Mouse (Mus musculus) kidney, embryonic 14.5 days (tissue): ENCODE data around the gene Lcor. TPM values are rescaled to one million over a fixed set of nuclear protein-coding genes. Genes with fewer than 3 reads are reported as not detected.
A peak's percentile ranks its signal among the peaks of the same experiment; 100 is the strongest.

ENCODE experiments used
- ATAC-seq: fragments of 200-750 bp; cut with Nextera tagmentation; 2 replicates; pipeline ENCODE4 v1.8.0; 2017; ENCODE audit warnings: moderate number of reproducible peaks, mild to moderate bottlenecking, moderate TSS enrichment, moderate library complexity; ENCODE audit not compliant: low FRiP score, low TSS enrichment
- H3K27ac ChIP-seq: fragments of 300-500 bp; sonication (generic); 2 replicates; pipeline ENCODE4 v1.5.1; 2014; ENCODE audit warnings: low read depth, mild to moderate bottlenecking, low read length, moderate library complexity, mixed read lengths
- H3K27me3 ChIP-seq: fragments of 300-500 bp; sonication (generic); 2 replicates; pipeline ENCODE4 v1.6.1; 2014; ENCODE audit warnings: mild to moderate bottlenecking, low read length; ENCODE audit not compliant: control insufficient read depth, insufficient read depth
- H3K36me3 ChIP-seq: fragments of 300-500 bp; sonication (generic); 2 replicates; pipeline ENCODE4 v1.6.1; 2014; ENCODE audit warnings: low read length, mixed read lengths; ENCODE audit not compliant: control insufficient read depth, insufficient read depth
- H3K4me1 ChIP-seq: fragments of 300-500 bp; sonication (generic); 2 replicates; pipeline ENCODE4 v1.6.1; 2014; ENCODE audit warnings: low read length, mixed read lengths; ENCODE audit not compliant: control insufficient read depth, insufficient read depth
- H3K4me2 ChIP-seq: fragments of 300-500 bp; sonication (generic); replicated peaks from 2 replicates; pipeline ENCODE4 v1.6.1; 2014; ENCODE audit warnings: low read depth, mild to moderate bottlenecking, low read length
- H3K4me3 ChIP-seq: fragments of 300-500 bp; sonication (generic); 2 replicates; pipeline ENCODE4 v1.5.1; 2014; ENCODE audit warnings: mild to moderate bottlenecking, low read length
- H3K9ac ChIP-seq: fragments of 300-500 bp; sonication (generic); 2 replicates; pipeline ENCODE4 v1.6.1; 2014; ENCODE audit warnings: low read depth, mild to moderate bottlenecking, low read length, moderate library complexity
- H3K9me3 ChIP-seq: fragments of 300-500 bp; sonication (generic); 2 replicates; pipeline ENCODE4 v1.6.1; 2016; ENCODE audit warnings: low read length; ENCODE audit not compliant: control insufficient read depth
- WGBS: fragments of 180-500 bp; shearing (Covaris S2); extraction: QIAGEN DNeasy Blood & Tissue Kit; methylation state at CpG from one replicate; pipeline ENCODE4 v1.1.7; 2014; 5-methylcytosine and 5-hydroxymethylcytosine counted together
- polyA plus RNA-seq: library from polyadenylated mRNA; unstranded; fragments of >200 nt; fragmentation: Nextera tagmentation; extraction: Ambion mirVana; gene quantifications from 2 replicates; pipeline ENCODE4 v1.2.1, GENCODE M21; 2014

Lcor gene
- polyA plus RNA-seq, 1 experiment from 2014 or later = 19.7 TPM

GRCm38 (mm10) chr19:41482909-41483444, 540 bp downstream of the Lcor start:
- H3K4me3 ChIP-seq = peak overlapping the region; percentile 97
- no peaks in the 10 kb centered on the region for H3K9me3 ChIP-seq
- no peaks in the 10 kb centered on the region for H3K36me3 ChIP-seq
- peak overlapping the region; percentile 96 for H3K27ac ChIP-seq
- peak overlapping the region; percentile 83 for H3K4me2 ChIP-seq
- WGBS = under 1% methylated on average over 49 of the region's 91 CpGs
- H3K27me3 ChIP-seq = no peaks in the 10 kb centered on the region
- peak overlapping the region; percentile 93 for H3K9ac ChIP-seq
- peaks cover 23% of the 10 kb centered on the region for H3K4me1 ChIP-seq
- ATAC-seq = peak; percentile 82

GRCm38 (mm10) chr19:41483445-41484040, 1.1 kb downstream of the Lcor start:
- WGBS = under 1% methylated on average over 28 of the region's 30 CpGs
- Histone ChIP-seq H3K27me3 (no peaks in the 10 kb centered on the region), H3K9ac (peak overlapping the region; percentile 93), H3K36me3 (no peaks in the 10 kb centered on the region), H3K9me3 (no peaks in the 10 kb centered on the region), H3K4me2 (peak overlapping the region; percentile 83), H3K27ac (peak overlapping the region; percentile 88), H3K4me1 (peaks cover 23% of the 10 kb centered on the region), H3K4me3 (peak overlapping the region; percentile 97)
- ATAC-seq = peak; percentile 25

GRCm38 (mm10) chr19:41484361-41484760, 1.9 kb downstream of the Lcor start:
- no peaks in the 10 kb centered on the region for H3K9me3 ChIP-seq
- H3K27me3 ChIP-seq = no peaks in the 10 kb centered on the region
- H3K36me3 ChIP-seq = no peaks in the 10 kb centered on the region
- no peak overlapping the region; the same call in 1 of the 2 replicates for H3K9ac ChIP-seq
- 22% methylated on average over 5 of the region's 5 CpGs for WGBS
- peak overlapping the region; percentile 19; the same call in 1 of the 2 replicates for H3K4me3 ChIP-seq
- peak overlapping the region; percentile 83; the same call in 1 of the 2 replicates for H3K4me2 ChIP-seq
- H3K4me1 ChIP-seq = peaks cover 23% of the 10 kb centered on the region
- no peak for ATAC-seq
- H3K27ac ChIP-seq = no peak overlapping the region

GRCm38 (mm10) chr19:41495382-41496032, 13.1 kb downstream of the Lcor start:
- H3K36me3 ChIP-seq = no peaks in the 10 kb centered on the region
- 35% methylated on average over 4 of the region's 4 CpGs for WGBS
- no peaks in the 10 kb centered on the region for H3K27me3 ChIP-seq
- ATAC-seq = no peak
- no peaks in the 10 kb centered on the region for H3K4me1 ChIP-seq
- H3K4me3 ChIP-seq = no peak overlapping the region
- H3K4me2 ChIP-seq = no peak overlapping the region
- H3K9ac ChIP-seq = no peak overlapping the region
- no peak overlapping the region for H3K27ac ChIP-seq
- no peaks in the 10 kb centered on the region for H3K9me3 ChIP-seq

- Histone ChIP-seq H3K9me3 (no peaks in the 10 kb centered on the region), H3K27ac (no peak overlapping the region), H3K36me3 (no peaks in the 10 kb centered on the region), H3K4me1 (no peaks in the 10 kb centered on the region), H3K4me3 (no peak overlapping the region), H3K9ac (no peak overlapping the region), H3K4me2 (no peak overlapping the region), H3K27me3 (no peaks in the 10 kb centered on the region)
- no peak for ATAC-seq
Measured at GRCm38 (mm10) chr19:41496058-41496457, 13.6 kb downstream of the Lcor start.

- Histone ChIP-seq H3K36me3 (no peaks in the 10 kb centered on the region), H3K4me1 (no peaks in the 10 kb centered on the region), H3K4me3 (no peak overlapping the region), H3K9ac (no peak overlapping the region), H3K9me3 (no peaks in the 10 kb centered on the region), H3K27me3 (no peaks in the 10 kb centered on the region), H3K4me2 (no peak overlapping the region), H3K27ac (no peak overlapping the region)
- WGBS = 97% methylated on average over 8 of the region's 8 CpGs
- ATAC-seq = no peak
Measured at GRCm38 (mm10) chr19:41507872-41508271, 25.4 kb downstream of the Lcor start.

- Histone ChIP-seq H3K4me2 (no peak overlapping the region), H3K9me3 (no peaks in the 10 kb centered on the region), H3K4me3 (no peak overlapping the region), H3K9ac (no peak overlapping the region), H3K4me1 (no peaks in the 10 kb centered on the region), H3K36me3 (no peaks in the 10 kb centered on the region), H3K27me3 (no peaks in the 10 kb centered on the region), H3K27ac (no peak overlapping the region)
- no peak for ATAC-seq
- 89% methylated on average over 1 of the region's 1 CpGs for WGBS
Measured at GRCm38 (mm10) chr19:41514836-41515235, 32.4 kb downstream of the Lcor start.

GRCm38 (mm10) chr19:41515549-41515948, 33.1 kb downstream of the Lcor start:
- H3K36me3 ChIP-seq = no peaks in the 10 kb centered on the region
- H3K4me3 ChIP-seq = no peak overlapping the region
- no peaks in the 10 kb centered on the region for H3K9me3 ChIP-seq
- no peak overlapping the region for H3K27ac ChIP-seq
- 93% methylated on average over 1 of the region's 1 CpGs for WGBS
- no peaks in the 10 kb centered on the region for H3K27me3 ChIP-seq
- ATAC-seq = no peak
- no peak overlapping the region for H3K4me2 ChIP-seq
- H3K4me1 ChIP-seq = no peaks in the 10 kb centered on the region
- H3K9ac ChIP-seq = no peak overlapping the region

- no peak overlapping the region for H3K4me2 ChIP-seq
- 94% methylated on average over 3 of the region's 3 CpGs for WGBS
- H3K9ac ChIP-seq = no peak overlapping the region
- no peak overlapping the region for H3K4me3 ChIP-seq
- no peak overlapping the region for H3K27ac ChIP-seq
- no peaks in the 10 kb centered on the region for H3K4me1 ChIP-seq
- no peaks in the 10 kb centered on the region for H3K27me3 ChIP-seq
- no peaks in the 10 kb centered on the region for H3K9me3 ChIP-seq
- no peak for ATAC-seq
- H3K36me3 ChIP-seq = no peaks in the 10 kb centered on the region
Measured at GRCm38 (mm10) chr19:41517006-41517405, 34.6 kb downstream of the Lcor start.
